In the genomic region with DNA sequence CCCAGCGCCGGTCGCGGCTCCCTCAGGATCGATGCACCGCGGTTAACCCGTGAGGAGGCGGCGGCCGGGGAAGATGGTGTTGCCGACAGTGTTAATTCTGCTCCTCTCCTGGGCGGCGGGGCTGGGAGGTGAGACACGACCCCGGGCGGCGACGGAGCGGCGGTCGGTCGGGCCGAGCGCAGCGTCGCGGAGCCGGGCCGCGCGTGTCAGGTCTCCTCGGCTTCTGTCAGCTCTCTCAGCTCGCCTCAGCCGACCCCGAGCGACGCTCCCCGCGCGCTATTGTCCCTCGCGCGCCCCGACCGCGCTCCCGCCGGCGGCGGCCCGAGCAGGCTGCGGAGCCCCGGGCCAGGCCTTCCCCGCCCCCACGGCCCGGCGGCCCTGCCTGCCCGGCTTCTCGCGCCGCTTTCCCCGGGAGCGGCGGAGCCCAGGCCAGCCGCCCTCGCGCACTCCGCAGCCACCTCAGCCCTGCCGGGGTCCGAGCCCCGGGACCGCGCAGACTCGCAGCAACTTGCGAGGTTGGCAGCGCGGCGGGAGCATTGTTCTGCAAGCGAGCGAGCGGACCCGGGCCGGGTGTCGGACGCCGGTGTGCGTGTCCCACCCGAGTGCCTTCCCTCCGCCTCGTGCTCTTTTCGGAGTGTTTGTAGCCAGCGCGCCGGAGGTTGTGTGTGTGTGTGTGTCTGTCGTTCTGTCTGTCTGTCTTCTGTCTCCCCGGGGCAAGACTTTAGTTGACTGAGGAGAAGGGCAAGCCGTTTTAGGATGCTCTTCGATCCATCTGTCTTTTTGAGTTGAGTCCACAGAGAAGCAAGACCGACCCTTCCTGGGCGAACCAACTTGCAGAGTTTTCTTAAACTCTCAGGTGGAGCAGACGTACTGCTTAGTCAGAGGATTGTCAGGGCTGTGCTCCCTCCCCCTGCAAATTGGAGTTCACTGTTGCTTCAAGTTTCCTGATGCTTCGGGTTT, we compare ENCODE assay signal across 8 mouse cellular contexts. TPM values are rescaled to one million over a fixed set of nuclear protein-coding genes. Genes with fewer than 3 reads are reported as not detected.
DNase-seq lines count a peak whose midpoint lies in the region; ATAC-seq lines count a peak whose summit lies in the region.

No protein-coding gene starts in this region.

- no peaks in the 10 kb centered on the region for H3K27me3 ChIP-seq in hindbrain, embryonic 14.5 days (ENCODE audit: control insufficient read depth, insufficient read depth, low read length)
- H3K27me3 ChIP-seq in megakaryocyte, embryonic 14.5 days (replicated peaks) = no peaks in the 10 kb centered on the region

- H3K4me2 ChIP-seq in hindbrain, embryonic 14.5 days (replicated peaks) = peak overlapping the region; percentile 79

- no peaks in the 10 kb centered on the region for H3K36me3 ChIP-seq in hindbrain, embryonic 14.5 days (replicated peaks; ENCODE audit: control insufficient read depth, insufficient read depth)
- peaks cover 9% of the 10 kb centered on the region for H3K36me3 ChIP-seq in megakaryocyte, embryonic 14.5 days (replicated peaks; ENCODE audit: low read length)

- H3K27ac ChIP-seq in hindbrain, embryonic 14.5 days = peak overlapping the region; percentile 98

- DNase-seq in WW6 (ENCODE audit: low read depth, low spot score) = peak; percentile 29
- peak; percentile 73 for DNase-seq in cerebellum, adult 9-11 months
- DNase-seq in frontal cortex, postnatal 10 days (ENCODE audit: low spot score in 2 of 2) = peak; percentile 29 to 49
- DNase-seq in hindbrain, embryonic 14.5 days (ENCODE audit: low spot score) = peak; percentile 43
- peak; percentile 14 to 33 for DNase-seq in left cerebral cortex, postnatal 14 days (ENCODE audit: low spot score in 2 of 2)
- peak; percentile 46 for DNase-seq in right cerebral cortex, postnatal 14 days
- no peak for DNase-seq in c-Kit-positive CD71-positive TER-119-positive erythroid progenitor cells, embryonic 14.5 days (ENCODE audit: low spot score)

- peak overlapping the region; percentile 93 for H3K9ac ChIP-seq in hindbrain, embryonic 14.5 days

- no peak; the same call in 1 of the 2 replicates for ATAC-seq in hindbrain, embryonic 14.5 days (ENCODE audit: low FRiP score)

- WGBS in hindbrain, embryonic 14.5 days = under 1% methylated on average over 90 of the region's 103 CpGs

- no peaks in the 10 kb centered on the region for H3K9me3 ChIP-seq in hindbrain, embryonic 14.5 days (ENCODE audit: control insufficient read depth, low read length)
- H3K9me3 ChIP-seq in megakaryocyte, embryonic 14.5 days = no peaks in the 10 kb centered on the region

- H3K4me1 ChIP-seq in hindbrain, embryonic 14.5 days (replicated peaks; ENCODE audit: control insufficient read depth, insufficient read depth, low read length) = peaks cover 32% of the 10 kb centered on the region
- peaks cover 47% of the 10 kb centered on the region for H3K4me1 ChIP-seq in megakaryocyte, embryonic 14.5 days

- intact Hi-C loops in left cerebral cortex, postnatal 14 days (cut with DNase I) = loop anchor here (5.0 kb wide), 1 partner anchor 398 kb away; no protein-coding TSS in a partner anchor

- peak overlapping the region; percentile 98 for H3K4me3 ChIP-seq in hindbrain, embryonic 14.5 days (replicated peaks; ENCODE audit: low read length)
- H3K4me3 ChIP-seq in megakaryocyte, embryonic 14.5 days (replicated peaks) = peak overlapping the region; percentile 99

RNA-seq across cellular contexts. Expression of a gene that starts 0.6 kb away (rescaled TPM):
- 55.3 and 56.2 TPM in 2 replicates for polyA plus RNA-seq in hindbrain, embryonic 14.5 days (2014; fragmentation: Nextera tagmentation; extraction: Ambion mirVana)
- 10 to 100 TPM; 77.5 to 83.3 TPM for total RNA-seq in left cerebral cortex, postnatal 14 days (2021)
- polyA plus RNA-seq in megakaryocyte, embryonic 14.5 days (2012; ENCODE audit: insufficient read depth, low replicate concordance) = 25.9 and 40.9 TPM in 2 replicates

RNA-seq across cellular contexts. Expression of a gene that starts 22.4 kb away (rescaled TPM):
- 25.4 and 27.6 TPM in 2 replicates for polyA plus RNA-seq in hindbrain, embryonic 14.5 days (2014; fragmentation: Nextera tagmentation; extraction: Ambion mirVana)
- total RNA-seq in left cerebral cortex, postnatal 14 days (2021) = 10 to 100 TPM; 32.9 to 36.2 TPM
- polyA plus RNA-seq in megakaryocyte, embryonic 14.5 days (2012; ENCODE audit: insufficient read depth, low replicate concordance) = 7.9 and 16.7 TPM in 2 replicates

RNA-seq across cellular contexts. Expression of a gene that starts 23.4 kb away (rescaled TPM):
- 1.0 TPM in 2 replicates for polyA plus RNA-seq in hindbrain, embryonic 14.5 days (2014; fragmentation: Nextera tagmentation; extraction: Ambion mirVana)
- 1 to 10 TPM; 1.7 to 1.9 TPM for total RNA-seq in left cerebral cortex, postnatal 14 days (2021)
- 29.1 and 84.4 TPM in 2 replicates for polyA plus RNA-seq in megakaryocyte, embryonic 14.5 days (2012; ENCODE audit: insufficient read depth, low replicate concordance)

Comparison
In these comparisons a context has a peak if more than half of its experiments do, and no peak if none do; other contexts are left out.
1. RNA of a gene that starts 23.4 kb away (polyA plus RNA-seq): 29.1 to 84.4 TPM in megakaryocyte, embryonic 14.5 days; 1.0 TPM in hindbrain, embryonic 14.5 days; every median in the first group is over 10 times any median in the second.